Mouse (Mus musculus) testis, adult 2 months (tissue): ENCODE results near the gene Rbpms2.

Source experiments
- CTCF ChIP-seq: fragments of 200-500 bp; IDR thresholded peaks from 2 replicates; pipeline ENCODE4 v1.5.1; 2012; ENCODE audit warnings: low read depth, mild to moderate bottlenecking, inconsistent platforms, low read length, moderate library complexity; ENCODE audit not compliant: control insufficient read depth, insufficient read depth, insufficient replicate concordance
- POLR2A ChIP-seq: fragments of 200-500 bp; IDR thresholded peaks from 2 replicates; pipeline ENCODE4 v1.6.1; 2012; ENCODE audit warnings: low read depth, mild to moderate bottlenecking, inconsistent platforms, low read length, moderate library complexity; ENCODE audit not compliant: control insufficient read depth

- TF ChIP-seq CTCF (no peak), POLR2A (no peak)
Measured at GRCm38 (mm10) chr9:65603401-65604102, 25.9 kb upstream of the Rbpms2 start.
